Comparison of ENCODE assay signal across 31 mouse cellular contexts in genomic region chr5:53373315-53373714, GRCm38 (mm10).
DNase-seq lines count a peak whose midpoint lies in the region; ATAC-seq lines count a peak whose summit lies in the region.
"Had no signal": no experiment of that assay in that cellular context is flagged by ENCODE, and none has a peak within 500 bp of the region (broad histone marks: within the 10 kb centered on the region; RNA-seq: fewer than 3 reads in every experiment).

No protein-coding gene starts in this region.

- 0 out of 2 replicates have a peak, but pooled peaks have one; percentile 41 for ATAC-seq in limb, embryonic 11.5 days (ENCODE audit: insufficient number of reproducible peaks, low FRiP score, low TSS enrichment, low read depth)
- peak; percentile 55 to 68; a peak in 3 of 4 replicates for ATAC-seq in hematopoietic stem cell, adult 5-6 weeks (replicated peaks in 1 of 2; ENCODE audit: insufficient read depth in 1 of 2, low FRiP score in 2 of 2, low TSS enrichment in 1 of 2, low read depth in 1 of 2, poor library complexity in 2 of 2, severe bottlenecking in 2 of 2)
- peak; percentile 79 for ATAC-seq in megakaryocyte progenitor cell, adult 5-6 weeks (replicated peaks; ENCODE audit: poor library complexity)
- ATAC-seq: forebrain, embryonic 15.5 days; hindbrain, embryonic 16.5 days; intestine, embryonic 15.5 days; Patski had no signal

- H3K27me3 ChIP-seq in limb, embryonic 11.5 days (ENCODE audit: control insufficient read depth, insufficient read depth, low read length), result no peaks in the 10 kb centered on the region
- H3K27me3 ChIP-seq in limb, embryonic 10.5 days (ENCODE audit: low read depth, poor library complexity, severe bottlenecking), result peaks cover 3% of the 10 kb centered on the region; the same call in 1 of the 2 replicates
- H3K27me3 ChIP-seq: CH12.LX; embryonic facial prominence, embryonic 13.5 days; forebrain, embryonic 12.5 days; forebrain, embryonic 15.5 days; hindbrain, embryonic 13.5 days; intestine, embryonic 15.5 days; Patski had no signal

- H3K9ac ChIP-seq in limb, embryonic 11.5 days (ENCODE audit: low read length), result no peak overlapping the region
- H3K9ac ChIP-seq: embryonic facial prominence, embryonic 13.5 days; forebrain, embryonic 12.5 days; forebrain, embryonic 15.5 days; heart, embryonic 13.5 days; hindbrain, embryonic 13.5 days; intestine, embryonic 15.5 days had no signal

- peaks cover 11% of the 10 kb centered on the region; the same call in 1 of the 2 replicates for H3K4me1 ChIP-seq in limb, embryonic 11.5 days (ENCODE audit: control insufficient read depth, insufficient read depth, low read length)
- H3K4me1 ChIP-seq in limb, embryonic 10.5 days, result peaks cover 33% of the 10 kb centered on the region
- H3K4me1 ChIP-seq: forebrain, embryonic 12.5 days; forebrain, embryonic 15.5 days; hindbrain, embryonic 10.5 days; hindbrain, embryonic 13.5 days had no signal

- no peaks in the 10 kb centered on the region for H3K9me3 ChIP-seq in limb, embryonic 11.5 days (ENCODE audit: control insufficient read depth, low read length)
- no peaks in the 10 kb centered on the region for H3K9me3 ChIP-seq in limb, embryonic 10.5 days (replicated peaks)
- H3K9me3 ChIP-seq: embryonic facial prominence, embryonic 10.5 days; embryonic facial prominence, embryonic 13.5 days; forebrain, embryonic 12.5 days; forebrain, embryonic 15.5 days; G1E; heart, embryonic 10.5 days; heart, embryonic 13.5 days; hindbrain, embryonic 10.5 days; hindbrain, embryonic 13.5 days; intestine, embryonic 15.5 days had no signal

- no peak overlapping the region for H3K4me3 ChIP-seq in limb, embryonic 11.5 days (ENCODE audit: low read depth, low read length)
- no peak overlapping the region for H3K4me3 ChIP-seq in limb, embryonic 10.5 days
- H3K4me3 ChIP-seq: embryonic facial prominence, embryonic 10.5 days; embryonic facial prominence, embryonic 13.5 days; erythroblast, embryonic 14.5 days; forebrain, embryonic 12.5 days; forebrain, embryonic 15.5 days; gastrocnemius, adult 2 months; heart, adult 2 months; heart, embryonic 10.5 days; heart, embryonic 13.5 days; hindbrain, embryonic 10.5 days; hindbrain, embryonic 13.5 days; intestine, embryonic 15.5 days had no signal

- no peaks in the 10 kb centered on the region for H3K36me3 ChIP-seq in limb, embryonic 11.5 days (ENCODE audit: control insufficient read depth, insufficient read depth, low read length)
- no peaks in the 10 kb centered on the region for H3K36me3 ChIP-seq in limb, embryonic 10.5 days
- H3K36me3 ChIP-seq: embryonic facial prominence, embryonic 10.5 days; embryonic facial prominence, embryonic 13.5 days; forebrain, embryonic 12.5 days; forebrain, embryonic 15.5 days; G1E; heart, embryonic 10.5 days; heart, embryonic 13.5 days; hindbrain, embryonic 10.5 days; hindbrain, embryonic 13.5 days; intestine, embryonic 15.5 days had no signal

- WGBS in limb, embryonic 11.5 days, result 24% methylated on average over 2 of the region's 2 CpGs
- WGBS in limb, embryonic 10.5 days, result 70% methylated on average over 2 of the region's 2 CpGs

- no peak overlapping the region for H3K27ac ChIP-seq in limb, embryonic 11.5 days (replicated peaks; ENCODE audit: low read depth, low read length)
- no peak overlapping the region for H3K27ac ChIP-seq in limb, embryonic 10.5 days
- H3K27ac ChIP-seq: embryonic facial prominence, embryonic 10.5 days; embryonic facial prominence, embryonic 13.5 days; forebrain, embryonic 12.5 days; forebrain, embryonic 15.5 days; heart, adult 2 months; heart, embryonic 10.5 days; heart, embryonic 13.5 days; hindbrain, embryonic 10.5 days; hindbrain, embryonic 13.5 days; intestine, embryonic 15.5 days had no signal

- peak; percentile 40 for DNase-seq in limb, embryonic 11.5 days (ENCODE audit: low spot score)
- no peak for DNase-seq in limb, embryonic 10.5 days (ENCODE audit: low spot score)
- DNase-seq in heart, postnatal 4 days, result no peak
- no peak for DNase-seq in right cerebral cortex, postnatal 25 days
- DNase-seq: adrenal gland, postnatal 10 days; adrenal gland, postnatal 36 days; B cell, adult 2 months; cerebellum, adult 18-20 months; cerebellum, adult 9-11 months; cerebellum, postnatal 25 days; embryo, embryonic 11 days; gastrocnemius, adult 2 months; gastrocnemius, postnatal 14 days; heart, adult 2 months; heart, postnatal 14 days had no signal

- H3K4me2 ChIP-seq in limb, embryonic 11.5 days (ENCODE audit: low read depth, severe bottlenecking), result no peak overlapping the region
- H3K4me2 ChIP-seq: embryonic facial prominence, embryonic 13.5 days; forebrain, embryonic 12.5 days; forebrain, embryonic 15.5 days; heart, embryonic 13.5 days; hindbrain, embryonic 13.5 days; intestine, embryonic 15.5 days had no signal
